Mouse (Mus musculus): Measurements from ENCODE around the gene Ddb1. TPM values are rescaled to one million over a fixed set of nuclear protein-coding genes. Genes with fewer than 3 reads are reported as not detected.

Ddb1 gene
- polyA plus RNA-seq, 1 experiment from 2014 or later, result 100 TPM

GRCm38 (mm10) chr19:10589127-10589857 lies 15.8 kb upstream of the Ddb1 start:
- Histone ChIP-seq H3K4me3 (ENCODE audit: low read depth, low read length) (no peak overlapping the region), H3K4me1 (replicated peaks; ENCODE audit: control insufficient read depth, insufficient read depth, low read length) (no peaks in the 10 kb centered on the region), H3K27me3 (replicated peaks; ENCODE audit: control insufficient read depth, insufficient read depth, low read length) (no peaks in the 10 kb centered on the region), H3K4me2 (replicated peaks; ENCODE audit: low read depth) (no peak overlapping the region), H3K9ac (ENCODE audit: low read depth, low read length) (0 out of 2 replicates have a peak overlapping the region, but pooled peaks have one; percentile 7), H3K36me3 (ENCODE audit: control insufficient read depth, insufficient read depth) (peaks cover 38% of the 10 kb centered on the region), H3K9me3 (ENCODE audit: control insufficient read depth) (no peaks in the 10 kb centered on the region), H3K27ac (ENCODE audit: low read depth, low read length) (0 out of 2 replicates have a peak overlapping the region, but pooled peaks have one; percentile 35)
- no peak; the same call in 1 of the 2 replicates for ATAC-seq
- no peak for TF ChIP-seq CTCF (IDR thresholded peaks at IDR 0.05; ENCODE audit: low read depth)
- 61% methylated on average over 5 of the region's 5 CpGs for WGBS

GRCm38 (mm10) chr19:10590301-10590700 lies 14.8 kb upstream of the Ddb1 start:
- H3K4me1 ChIP-seq (replicated peaks; ENCODE audit: control insufficient read depth, insufficient read depth, low read length), result no peaks in the 10 kb centered on the region
- H3K9me3 ChIP-seq (ENCODE audit: control insufficient read depth), result no peaks in the 10 kb centered on the region
- no peak for ATAC-seq
- TF ChIP-seq CTCF (IDR thresholded peaks at IDR 0.05; ENCODE audit: low read depth), result no peak
- H3K4me3 ChIP-seq (ENCODE audit: low read depth, low read length), result no peak overlapping the region
- WGBS, result 63% methylated on average over 3 of the region's 3 CpGs
- no peak overlapping the region for H3K27ac ChIP-seq (ENCODE audit: low read depth, low read length)
- H3K4me2 ChIP-seq (replicated peaks; ENCODE audit: low read depth), result no peak overlapping the region
- H3K27me3 ChIP-seq (replicated peaks; ENCODE audit: control insufficient read depth, insufficient read depth, low read length), result no peaks in the 10 kb centered on the region
- no peak overlapping the region for H3K9ac ChIP-seq (ENCODE audit: low read depth, low read length)
- peaks cover 49% of the 10 kb centered on the region for H3K36me3 ChIP-seq (ENCODE audit: control insufficient read depth, insufficient read depth)

GRCm38 (mm10) chr19:10591659-10592377 lies 13.3 kb upstream of the Ddb1 start:
- Histone ChIP-seq H3K4me3 (ENCODE audit: low read depth, low read length) (no peak overlapping the region), H3K36me3 (ENCODE audit: control insufficient read depth, insufficient read depth) (peaks cover 62% of the 10 kb centered on the region), H3K4me1 (replicated peaks; ENCODE audit: control insufficient read depth, insufficient read depth, low read length) (no peaks in the 10 kb centered on the region), H3K27ac (ENCODE audit: low read depth, low read length) (no peak overlapping the region), H3K9ac (ENCODE audit: low read depth, low read length) (no peak overlapping the region), H3K9me3 (ENCODE audit: control insufficient read depth) (no peaks in the 10 kb centered on the region), H3K4me2 (replicated peaks; ENCODE audit: low read depth) (no peak overlapping the region), H3K27me3 (replicated peaks; ENCODE audit: control insufficient read depth, insufficient read depth, low read length) (no peaks in the 10 kb centered on the region)
- TF ChIP-seq CTCF (IDR thresholded peaks at IDR 0.05; ENCODE audit: low read depth), result no peak
- ATAC-seq, result no peak
- WGBS, result 85% methylated on average over 6 of the region's 6 CpGs

- Histone ChIP-seq H3K4me1 (replicated peaks; ENCODE audit: control insufficient read depth, insufficient read depth, low read length) (no peaks in the 10 kb centered on the region), H3K9me3 (ENCODE audit: control insufficient read depth) (no peaks in the 10 kb centered on the region), H3K36me3 (ENCODE audit: control insufficient read depth, insufficient read depth) (peaks cover 73% of the 10 kb centered on the region), H3K4me3 (ENCODE audit: low read depth, low read length) (no peak overlapping the region), H3K27me3 (replicated peaks; ENCODE audit: control insufficient read depth, insufficient read depth, low read length) (no peaks in the 10 kb centered on the region), H3K4me2 (replicated peaks; ENCODE audit: low read depth) (no peak overlapping the region), H3K27ac (ENCODE audit: low read depth, low read length) (no peak overlapping the region), H3K9ac (ENCODE audit: low read depth, low read length) (no peak overlapping the region)
- no peak for ATAC-seq
- TF ChIP-seq CTCF (IDR thresholded peaks at IDR 0.05; ENCODE audit: low read depth), result peak; percentile 58
- 32% methylated on average over 3 of the region's 3 CpGs for WGBS
Measured at GRCm38 (mm10) chr19:10598188-10598587, 6.9 kb upstream of the Ddb1 start.

GRCm38 (mm10) chr19:10599648-10600047 lies 5.5 kb upstream of the Ddb1 start:
- Histone ChIP-seq H3K4me2 (replicated peaks; ENCODE audit: low read depth) (no peak overlapping the region), H3K9me3 (ENCODE audit: control insufficient read depth) (no peaks in the 10 kb centered on the region), H3K27ac (ENCODE audit: low read depth, low read length) (no peak overlapping the region), H3K4me3 (ENCODE audit: low read depth, low read length) (no peak overlapping the region), H3K4me1 (replicated peaks; ENCODE audit: control insufficient read depth, insufficient read depth, low read length) (no peaks in the 10 kb centered on the region), H3K36me3 (ENCODE audit: control insufficient read depth, insufficient read depth) (peaks cover 58% of the 10 kb centered on the region), H3K9ac (ENCODE audit: low read depth, low read length) (no peak overlapping the region), H3K27me3 (replicated peaks; ENCODE audit: control insufficient read depth, insufficient read depth, low read length) (no peaks in the 10 kb centered on the region)
- WGBS, result 87% methylated on average over 2 of the region's 2 CpGs
- no peak for TF ChIP-seq CTCF (IDR thresholded peaks at IDR 0.05; ENCODE audit: low read depth)
- no peak for ATAC-seq

GRCm38 (mm10) chr19:10602247-10602769 lies 2.8 kb upstream of the Ddb1 start:
- Histone ChIP-seq H3K4me2 (replicated peaks; ENCODE audit: low read depth) (peak overlapping the region; percentile 81), H3K27me3 (replicated peaks; ENCODE audit: control insufficient read depth, insufficient read depth, low read length) (no peaks in the 10 kb centered on the region), H3K9ac (ENCODE audit: low read depth, low read length) (0 out of 2 replicates have a peak overlapping the region, but pooled peaks have one; percentile 31), H3K27ac (ENCODE audit: low read depth, low read length) (peak overlapping the region; percentile 47), H3K4me3 (ENCODE audit: low read depth, low read length) (peak overlapping the region; percentile 46), H3K36me3 (ENCODE audit: control insufficient read depth, insufficient read depth) (peaks cover 33% of the 10 kb centered on the region), H3K4me1 (replicated peaks; ENCODE audit: control insufficient read depth, insufficient read depth, low read length) (no peaks in the 10 kb centered on the region), H3K9me3 (ENCODE audit: control insufficient read depth) (no peaks in the 10 kb centered on the region)
- TF ChIP-seq CTCF (IDR thresholded peaks at IDR 0.05; ENCODE audit: low read depth), result no peak
- 8% methylated on average over 6 of the region's 6 CpGs for WGBS
- no peak for ATAC-seq

Data from intestine, postnatal 0 days (tissue).